Mouse (Mus musculus) ovary, postnatal 36 days (tissue): ENCODE measurements at regions not wholly inside any gene's neighbourhood (a gene's known extent, or its start where the extent isn't known, plus 50 kb on each side); places are given as distances from the start of the nearest gene placed in this dataset.
A peak's percentile ranks its signal among the peaks of the same experiment; 100 is the strongest.

Experiments used
- DNase-seq: peaks from one replicate; pipeline ENCODE4 v3.0.0; 2022; ENCODE audit warnings: low spot score, mixed read lengths

- DNase-seq = no peak
Measured at GRCm38 (mm10) chr19:36235131-36235530, 113.0 kb upstream of the Pcgf5 start.

- DNase-seq = no peak
Measured at GRCm38 (mm10) chr19:36236576-36237345, 111.3 kb upstream of the Pcgf5 start.

- DNase-seq = no peak
Measured at GRCm38 (mm10) chr19:36237751-36238150, 110.4 kb upstream of the Pcgf5 start.

GRCm38 (mm10) chr19:36238536-36238935 lies 109.6 kb upstream of the Pcgf5 start:
- no peak for DNase-seq

GRCm38 (mm10) chr19:36242396-36242795 lies 105.7 kb upstream of the Pcgf5 start:
- DNase-seq = no peak

- DNase-seq = no peak
Measured at GRCm38 (mm10) chr19:36242946-36243345, 105.2 kb upstream of the Pcgf5 start.

GRCm38 (mm10) chr19:36252522-36252921 lies 95.6 kb upstream of the Pcgf5 start:
- DNase-seq = no peak

GRCm38 (mm10) chr19:36257748-36258538 lies 90.2 kb upstream of the Pcgf5 start:
- peak; percentile 31 for DNase-seq

GRCm38 (mm10) chr19:36261819-36262218 lies 86.3 kb upstream of the Pcgf5 start:
- DNase-seq = no peak

GRCm38 (mm10) chr19:36263923-36264322 lies 84.2 kb upstream of the Pcgf5 start:
- no peak for DNase-seq

GRCm38 (mm10) chr19:36264397-36264796 lies 83.7 kb upstream of the Pcgf5 start:
- DNase-seq = no peak

- DNase-seq = no peak
Measured at GRCm38 (mm10) chr19:36265276-36265675, 82.8 kb upstream of the Pcgf5 start.

- no peak for DNase-seq
Measured at GRCm38 (mm10) chr19:36266346-36266745, 81.8 kb upstream of the Pcgf5 start.

- no peak for DNase-seq
Measured at GRCm38 (mm10) chr19:36273466-36273865, 74.6 kb upstream of the Pcgf5 start.

GRCm38 (mm10) chr19:36285465-36285864 lies 62.6 kb upstream of the Pcgf5 start:
- DNase-seq = no peak

GRCm38 (mm10) chr19:36290778-36291177 lies 57.3 kb upstream of the Pcgf5 start:
- no peak for DNase-seq

- no peak for DNase-seq
Measured at GRCm38 (mm10) chr19:36293177-36293969, 54.7 kb upstream of the Pcgf5 start.
